Mouse (Mus musculus) thymus, adult 18-20 months (tissue): ENCODE results near the gene Dpysl5.

Source experiments
- DNase-seq, 2 experiments: peaks; one replicate each; pipeline ENCODE4 v3.0.0; 2022; ENCODE audit warnings: mixed read lengths in 2 of 2

The Dpysl5 gene

DNA sequence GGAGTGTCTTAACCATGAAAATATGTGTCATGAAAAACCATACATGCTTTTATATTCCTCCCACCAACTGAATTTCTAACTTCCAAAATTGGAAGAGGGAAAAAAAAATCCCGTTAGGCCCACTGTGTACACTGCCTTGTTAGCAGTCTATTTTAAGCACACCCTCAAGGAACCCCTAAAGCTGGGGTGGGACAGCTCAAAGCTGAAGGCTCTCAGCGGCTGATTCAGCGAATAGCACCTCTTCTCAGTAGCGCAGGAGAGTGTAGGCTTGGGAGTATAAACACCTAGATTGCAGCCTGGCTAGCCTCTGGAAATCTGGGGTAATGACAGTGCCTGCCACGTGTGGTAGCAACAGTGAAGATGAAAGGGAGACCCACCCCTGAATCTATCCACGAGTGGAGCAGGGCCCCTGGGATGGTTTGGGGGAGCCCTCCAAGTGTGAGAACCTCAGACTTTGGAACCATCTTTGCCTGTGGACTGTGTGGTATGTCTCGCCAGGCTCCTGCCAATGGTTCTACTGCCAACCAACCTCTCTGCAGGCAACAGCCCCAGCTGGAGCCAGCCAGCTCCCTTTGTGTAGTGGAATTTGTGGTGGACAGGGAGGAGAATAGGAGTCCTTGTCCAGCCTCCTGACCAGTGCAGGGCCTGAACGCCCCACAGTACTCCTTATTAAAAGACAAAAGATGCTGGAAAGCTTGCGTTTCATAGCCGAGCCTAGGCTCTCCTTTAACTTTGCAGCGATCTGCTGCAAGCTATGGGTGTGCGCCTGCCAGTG is 54.4 kb downstream of the Dpysl5 start:
- no peak for DNase-seq

DNA sequence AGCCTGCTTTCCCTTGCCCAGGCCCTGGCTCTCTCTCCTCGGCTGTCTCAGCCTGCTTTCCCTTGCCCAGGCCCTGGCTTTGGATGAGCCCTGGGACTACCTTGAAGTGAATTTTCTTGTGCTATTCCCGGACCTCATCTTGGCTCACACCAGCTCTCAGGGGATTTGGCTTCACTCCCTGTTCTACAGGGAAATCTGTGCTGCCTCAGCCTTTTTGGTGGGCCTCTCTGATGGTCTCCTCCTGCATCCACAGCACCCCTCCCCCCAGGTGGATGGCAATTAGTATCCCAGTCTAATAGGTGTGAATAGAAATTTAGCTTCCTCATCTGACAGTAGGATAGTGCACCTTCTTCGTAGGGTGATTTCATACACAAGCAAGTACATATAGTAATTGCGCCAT is 56.7 kb downstream of the Dpysl5 start:
- DNase-seq = no peak

DNA sequence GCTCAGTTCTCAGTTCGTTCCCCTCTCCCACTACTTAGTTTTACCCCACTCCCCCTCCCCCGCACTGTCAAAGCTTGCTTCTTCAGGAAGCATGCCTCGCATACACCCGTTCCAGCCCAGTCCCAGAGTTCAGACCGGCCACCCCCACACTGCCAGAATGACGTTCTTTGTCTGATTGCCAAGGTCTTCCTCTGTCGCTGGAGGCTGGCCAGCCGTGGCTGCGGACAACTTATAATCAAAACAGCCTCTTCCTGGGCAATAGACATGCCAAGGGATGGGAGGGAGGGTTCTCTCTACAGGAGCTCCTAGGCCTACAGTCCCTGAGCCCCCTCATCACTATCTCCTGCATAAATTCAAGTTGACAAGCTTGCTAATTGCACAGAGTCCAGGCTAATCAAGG is 57.2 kb downstream of the Dpysl5 start:
- no peak for DNase-seq

DNA sequence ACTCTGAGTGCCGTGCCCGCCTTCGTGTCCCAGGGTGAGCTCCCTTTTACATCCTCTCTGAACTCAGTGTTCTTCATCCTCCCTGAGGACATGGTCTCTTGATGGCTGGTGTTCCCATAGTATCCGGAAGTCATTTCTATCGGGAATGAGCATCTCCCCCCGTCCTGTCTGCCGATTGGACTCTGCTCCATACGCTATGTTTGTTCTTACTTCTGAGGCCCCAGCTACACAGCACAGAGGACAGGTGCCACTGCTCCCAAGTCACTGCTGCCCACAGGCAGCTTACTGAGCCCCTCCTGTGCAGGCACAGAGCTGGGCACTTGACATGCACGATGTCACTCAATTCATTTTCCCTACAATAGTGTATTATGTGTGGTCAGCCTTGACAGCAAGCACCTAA is 57.7 kb downstream of the Dpysl5 start:
- DNase-seq = no peak

DNA sequence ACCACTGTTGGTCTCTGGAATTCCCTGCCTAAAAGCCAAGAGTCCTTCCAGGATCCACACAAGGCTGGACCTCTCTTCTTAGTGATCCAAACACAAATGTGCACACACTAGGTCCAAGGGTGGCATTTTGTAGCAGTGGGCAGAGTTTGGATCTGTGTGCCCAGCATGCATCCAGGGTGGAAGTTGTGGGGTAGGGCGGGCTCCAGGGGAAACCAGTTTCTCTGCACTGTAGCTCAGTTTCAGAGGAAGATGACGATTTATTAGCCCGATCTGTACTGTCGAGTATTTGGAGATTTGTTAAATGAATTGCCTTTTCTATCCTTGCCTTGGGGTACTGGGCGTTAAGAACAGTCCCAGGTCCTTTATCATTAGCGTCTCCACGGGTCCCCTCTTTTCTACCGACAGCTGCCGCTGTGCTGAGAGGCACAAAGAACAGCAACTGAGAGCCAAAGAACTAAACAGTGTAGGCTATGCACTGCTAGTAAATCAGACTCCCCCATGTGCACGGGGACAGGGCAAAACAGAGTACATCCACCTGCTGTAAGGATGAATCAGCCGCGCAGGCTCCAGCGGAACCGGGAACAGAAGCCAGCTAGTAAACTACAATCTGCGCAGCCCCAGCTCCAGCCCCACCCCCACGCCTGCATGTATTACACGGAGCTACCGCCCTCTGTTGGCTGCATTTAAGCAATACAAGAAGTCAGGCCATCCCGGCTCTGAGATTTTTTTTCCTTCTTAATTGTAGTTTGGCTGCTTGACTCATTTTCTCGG is 63.4 kb downstream of the Dpysl5 start:
- DNase-seq = peak; percentile 45 to 46

DNA sequence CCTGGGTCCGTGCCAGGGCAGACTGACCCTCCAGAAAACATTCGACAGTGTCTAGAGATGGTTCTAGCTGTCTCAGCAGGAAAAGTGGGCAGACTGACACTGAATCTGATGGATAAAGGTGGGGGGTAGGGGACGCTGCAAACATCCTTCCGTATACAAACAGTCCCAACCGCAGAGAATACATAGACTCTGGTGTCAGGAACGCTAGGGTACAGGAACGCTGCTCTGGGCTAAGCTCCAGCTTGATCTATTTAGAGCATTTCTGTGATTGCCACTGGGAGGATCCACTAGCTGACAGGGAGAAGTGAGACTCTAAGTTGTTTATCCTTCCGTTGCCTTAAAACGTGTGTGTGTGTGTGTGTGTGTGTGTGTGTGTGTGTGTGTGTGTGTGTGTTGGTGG is 69.3 kb downstream of the Dpysl5 start:
- no peak for DNase-seq

DNA sequence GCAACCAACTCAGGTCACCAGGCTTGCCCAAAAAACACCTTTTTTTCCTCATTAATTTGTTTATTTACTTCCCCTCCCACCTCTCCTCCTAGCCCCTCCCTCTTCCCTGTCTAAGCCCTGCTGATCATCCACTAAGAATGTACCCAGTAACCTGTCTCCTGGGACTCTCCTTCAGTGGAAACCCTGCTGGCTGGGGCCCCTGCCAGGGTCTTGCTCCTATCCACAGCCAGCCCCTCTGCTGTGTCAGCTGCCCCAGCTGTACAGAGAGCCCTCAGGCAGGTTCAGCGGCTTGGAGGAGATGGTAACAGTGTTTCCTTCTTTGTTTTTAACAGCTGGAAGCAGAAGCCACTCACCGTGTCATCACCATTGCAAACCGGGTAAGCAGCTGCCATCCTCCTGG is 69.8 kb downstream of the Dpysl5 start:
- DNase-seq = no peak

DNA sequence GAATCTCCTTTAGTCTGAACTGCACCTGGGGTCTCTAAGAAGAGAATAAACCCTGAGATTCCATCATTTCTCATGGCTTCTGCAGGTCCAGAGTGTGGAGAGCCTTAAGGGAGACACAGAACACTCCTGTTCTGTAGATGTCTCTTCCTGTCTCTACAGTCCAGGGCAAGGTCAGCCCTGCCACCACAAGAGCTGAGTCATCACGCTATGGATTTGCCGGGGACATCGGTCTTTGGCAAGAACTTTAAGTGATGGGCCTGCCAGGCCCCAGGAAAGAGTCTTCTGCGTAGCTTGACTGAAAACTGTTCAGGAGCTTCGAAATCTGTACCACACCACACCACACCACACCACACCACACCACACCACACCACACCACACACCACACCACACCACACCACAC is 76.0 kb downstream of the Dpysl5 start:
- no peak for DNase-seq

DNA sequence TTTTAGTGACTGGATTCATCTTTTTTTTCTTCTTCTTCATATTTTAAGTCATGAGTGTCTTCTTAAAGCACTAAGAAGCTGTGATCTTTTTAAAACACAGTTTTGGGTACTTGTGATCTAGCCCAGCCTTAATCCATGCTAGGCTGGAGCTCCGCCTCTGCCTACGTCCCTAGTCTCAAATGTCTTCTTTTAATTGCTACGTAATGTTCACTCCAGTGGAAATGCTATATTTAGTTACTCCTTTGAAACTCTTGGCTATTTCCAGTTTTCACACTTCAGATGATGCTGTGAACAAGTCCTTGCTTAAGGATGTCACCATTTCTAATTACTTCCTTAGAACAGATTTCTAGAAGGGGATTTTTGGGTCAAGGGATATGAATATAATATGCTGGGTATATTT is 78.7 kb downstream of the Dpysl5 start:
- DNase-seq = no peak

DNA sequence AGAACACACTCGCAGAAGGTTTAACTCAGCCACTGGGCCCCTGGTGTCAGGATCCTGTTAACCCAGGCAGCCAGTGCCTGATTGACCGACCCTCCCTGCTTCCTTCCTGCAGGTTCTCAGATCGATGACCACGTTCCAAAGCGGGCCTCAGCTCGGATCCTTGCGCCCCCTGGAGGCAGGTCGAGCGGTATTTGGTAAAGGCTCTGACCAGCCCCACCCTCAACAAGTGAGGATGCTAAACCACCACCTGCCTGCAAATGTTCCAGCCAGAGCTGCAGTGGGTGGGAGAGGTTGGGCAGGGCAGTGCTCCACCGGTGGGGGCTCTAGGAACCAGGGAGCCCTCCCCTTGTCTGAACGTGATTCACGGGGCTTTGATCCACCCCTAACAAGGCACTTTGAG is 84.8 kb downstream of the Dpysl5 start:
- peak in 1 of 2 experiments; percentile 34 for DNase-seq

DNA sequence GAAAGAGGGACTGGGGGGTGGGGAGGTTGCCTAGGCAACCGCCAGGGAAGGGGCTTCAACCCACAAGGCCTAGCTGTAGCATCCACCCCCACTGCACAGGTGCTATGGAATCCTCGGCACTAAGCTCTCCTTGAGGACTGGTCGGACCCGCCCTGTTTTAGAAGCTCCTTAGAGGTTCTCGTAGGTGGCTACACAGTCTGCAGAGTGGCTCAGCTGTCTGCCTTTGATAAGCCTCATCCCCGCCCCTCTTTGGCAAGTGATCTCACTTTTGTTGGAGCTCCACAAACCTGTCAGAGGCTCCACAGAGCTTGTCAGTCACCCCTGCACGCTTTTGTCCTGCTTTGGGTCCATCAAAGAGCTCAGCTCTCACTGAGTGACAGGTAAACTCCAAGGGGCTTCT is 86.1 kb downstream of the Dpysl5 start:
- DNase-seq = no peak

DNA sequence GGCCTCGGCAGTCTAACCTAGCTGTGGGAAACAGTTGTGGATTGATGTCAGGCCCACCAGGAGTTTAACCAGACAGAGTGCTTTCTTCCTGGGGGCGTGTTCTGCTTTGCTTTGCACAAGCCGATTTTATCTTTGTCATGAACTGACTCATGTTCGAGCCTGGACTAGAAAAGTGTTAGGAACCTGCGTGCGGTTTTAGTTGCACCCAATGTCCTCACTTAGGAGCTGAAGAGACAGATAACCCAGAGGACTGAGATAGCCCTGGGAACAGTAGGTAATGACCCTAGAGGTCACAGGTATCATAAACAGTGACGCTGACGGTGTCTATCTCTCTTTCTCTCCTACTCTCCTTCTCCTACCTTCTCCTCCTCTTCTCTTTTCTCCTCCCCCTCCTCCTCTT is 86.6 kb downstream of the Dpysl5 start:
- no peak for DNase-seq

DNA sequence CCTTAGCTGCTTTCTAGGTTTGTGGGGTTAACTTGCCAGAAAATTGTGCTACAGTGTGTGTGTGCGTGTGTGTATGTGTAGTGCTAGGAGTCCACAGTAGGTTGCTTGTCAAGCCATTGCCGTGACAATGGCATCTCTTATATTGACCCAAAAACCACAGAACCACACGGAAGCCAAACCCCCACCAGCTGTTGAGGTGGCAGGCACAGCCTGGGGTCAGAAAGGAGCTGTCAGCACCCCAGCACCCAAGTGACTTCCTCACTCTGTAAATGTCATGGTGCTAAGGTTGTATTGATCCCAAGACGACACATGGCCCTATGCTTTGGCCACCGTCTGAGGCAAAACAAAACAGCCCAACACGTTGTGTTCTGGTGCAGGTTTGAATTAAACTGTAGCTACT is 87.6 kb downstream of the Dpysl5 start:
- DNase-seq = no peak

DNA sequence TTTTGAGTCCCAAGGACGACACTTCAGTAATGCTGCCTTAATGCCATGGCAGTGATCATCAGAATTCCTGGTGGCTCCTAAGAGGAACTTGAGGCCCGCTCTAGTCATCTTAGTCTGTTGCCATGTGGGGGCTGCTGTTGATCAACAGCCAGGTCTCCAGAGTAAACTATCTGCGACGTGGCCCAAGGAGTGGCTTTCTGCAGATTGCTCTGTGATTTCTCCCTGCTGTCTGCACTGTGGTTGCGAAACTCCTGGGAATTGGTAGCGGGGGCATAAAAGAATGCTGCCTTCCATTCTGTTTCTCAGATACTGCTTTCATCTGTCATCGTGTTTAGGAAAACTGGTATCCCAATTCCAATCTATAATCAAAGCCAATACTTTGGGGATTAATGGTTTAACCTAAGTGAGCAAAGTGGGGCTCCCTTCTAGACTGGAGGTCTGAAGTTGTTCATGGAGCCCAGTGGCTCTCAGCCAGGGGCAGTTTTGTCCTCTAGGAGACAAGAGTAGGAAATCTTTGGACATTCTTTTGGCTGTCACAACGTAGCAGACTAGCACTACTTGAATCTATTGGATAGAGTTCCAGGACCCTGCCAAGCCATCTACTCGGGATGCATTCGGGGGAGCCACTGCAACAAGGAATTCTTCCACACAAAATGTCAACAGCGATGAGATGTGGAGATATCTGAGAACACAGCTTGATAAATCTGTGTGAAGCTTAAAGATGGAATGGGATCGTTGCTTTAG is 91.5 kb downstream of the Dpysl5 start:
- DNase-seq = no peak

DNA sequence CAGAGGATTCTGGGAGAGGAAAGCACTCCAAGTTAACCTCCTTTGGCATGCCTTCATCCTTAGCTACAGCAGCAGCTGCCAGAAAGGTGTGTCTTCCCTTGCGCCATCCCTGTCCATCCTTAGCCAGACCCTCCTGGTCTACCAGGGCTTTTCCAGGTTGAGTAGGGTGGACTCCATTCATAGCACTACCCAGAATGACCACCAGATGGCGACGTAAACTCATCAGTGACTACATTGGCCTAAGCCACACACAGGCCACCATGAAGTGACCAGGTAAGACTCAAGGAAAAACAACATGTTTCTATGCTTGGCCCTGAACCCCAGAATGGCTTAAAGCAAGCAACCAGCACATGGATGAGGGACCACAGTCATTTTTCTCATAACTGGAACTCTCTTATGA is 94.7 kb downstream of the Dpysl5 start:
- peak; percentile 34 to 54 for DNase-seq

DNA sequence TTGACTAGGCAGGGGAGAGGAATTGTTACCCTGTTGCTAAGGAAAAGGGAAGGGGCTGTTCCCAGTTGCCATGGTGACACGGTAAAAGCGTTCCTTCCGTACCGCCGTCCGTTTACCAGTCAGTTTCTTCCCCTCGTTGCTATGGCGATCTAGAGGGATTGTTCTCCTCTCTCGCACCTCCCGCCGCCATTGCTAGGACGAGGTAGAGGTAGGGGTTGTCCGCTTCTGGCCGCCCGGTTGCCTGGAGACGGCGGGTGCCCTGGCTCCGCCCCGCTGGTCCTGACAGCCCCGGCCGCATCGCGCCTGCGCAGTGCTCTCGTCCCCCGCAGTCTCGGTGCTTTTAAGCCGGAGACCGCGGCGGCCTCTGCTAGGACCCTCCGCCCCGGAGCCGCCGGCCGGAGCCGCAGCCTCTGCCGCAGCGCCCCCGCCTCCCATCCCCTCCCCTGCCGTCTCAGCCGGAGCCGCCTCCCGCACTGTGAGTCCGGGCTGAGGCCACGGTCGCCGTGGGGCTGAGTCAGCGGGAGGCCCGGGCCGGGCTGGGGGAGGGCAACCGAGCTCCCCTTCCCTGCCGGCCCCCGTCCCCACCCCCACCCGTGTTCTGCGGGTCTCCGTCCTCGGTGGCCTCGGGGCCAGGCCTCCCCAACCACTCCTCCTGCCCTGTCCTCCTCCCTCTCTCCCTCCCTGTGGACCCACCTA is 103.2 kb downstream of the Dpysl5 start, which contains the start of gene Mapre3:
Gene Mapre3 (plus strand): TSS at position 218 of the 696 bp plus-strand sequence.
- peak; percentile 72 to 79 for DNase-seq

DNA sequence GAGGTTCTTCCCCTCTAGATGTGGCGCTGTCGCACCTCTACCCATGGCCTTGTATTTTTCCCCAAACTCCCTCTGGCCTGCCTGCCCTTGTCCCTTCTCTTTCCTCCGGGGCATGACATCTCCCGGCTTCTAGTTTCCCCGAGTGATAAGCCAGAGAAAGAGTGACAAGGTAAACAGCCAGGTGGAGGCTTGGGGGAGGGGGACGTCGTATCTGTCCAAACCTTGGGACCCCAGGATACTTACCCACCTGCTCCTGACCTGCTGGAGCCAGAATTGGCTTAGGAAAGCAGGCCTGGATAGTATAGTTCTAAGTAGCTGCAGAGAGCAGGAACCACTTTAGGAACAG is 103.7 kb downstream of the Dpysl5 start:
- no peak for DNase-seq

DNA sequence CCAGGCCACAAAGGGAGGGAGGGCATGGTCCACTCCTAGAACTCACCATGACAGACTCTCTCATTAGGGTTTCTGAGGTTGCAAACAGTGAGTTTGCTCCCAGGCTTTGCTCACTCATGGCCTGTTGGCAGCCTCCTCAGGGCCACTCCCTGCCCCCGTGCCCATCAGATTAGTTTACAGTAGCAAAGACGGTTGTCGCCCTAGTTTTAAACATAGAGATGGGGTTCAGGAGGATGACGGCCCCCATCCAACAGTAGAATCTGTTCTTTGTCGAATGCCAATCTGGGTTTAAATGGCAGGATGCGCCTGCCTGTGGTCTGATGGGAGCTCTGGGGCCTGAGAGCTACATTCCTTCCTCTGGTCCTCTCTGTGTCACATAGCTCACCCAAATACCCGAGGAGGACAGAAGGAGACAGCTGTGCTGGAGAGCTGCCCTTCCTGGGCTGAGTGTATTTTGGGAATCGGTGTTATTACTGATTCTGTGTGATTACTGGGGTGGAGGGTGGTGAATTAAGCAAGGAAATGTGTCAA is 105.0 kb downstream of the Dpysl5 start:
- DNase-seq = no peak

DNA sequence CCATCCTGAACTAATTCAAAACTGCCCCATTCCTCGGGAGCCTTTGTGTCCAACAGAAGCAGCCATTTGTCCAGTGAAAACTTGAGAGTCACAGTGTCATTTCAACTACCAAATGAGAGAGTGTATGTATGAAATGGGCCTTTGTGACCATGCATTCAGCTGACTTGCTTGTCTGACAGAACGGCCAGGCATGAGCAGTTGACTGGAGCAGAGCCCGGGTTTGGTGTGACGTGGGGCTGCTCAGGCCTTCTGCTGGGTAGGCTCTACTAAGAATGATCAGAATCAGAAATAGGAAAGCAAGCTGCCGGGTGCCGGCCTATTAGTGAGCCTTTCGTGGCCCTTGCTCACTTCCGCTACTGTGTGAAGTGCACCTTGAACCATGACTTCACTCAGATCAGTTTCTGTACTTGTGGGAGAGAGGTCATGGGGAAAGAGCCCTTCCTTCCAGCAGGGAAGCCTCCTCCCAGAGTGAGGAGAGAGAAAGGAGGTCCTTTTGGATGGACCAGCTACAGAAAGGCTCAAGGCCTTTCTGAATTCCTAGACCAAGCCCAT is 107.5 kb downstream of the Dpysl5 start:
- no peak for DNase-seq

DNA sequence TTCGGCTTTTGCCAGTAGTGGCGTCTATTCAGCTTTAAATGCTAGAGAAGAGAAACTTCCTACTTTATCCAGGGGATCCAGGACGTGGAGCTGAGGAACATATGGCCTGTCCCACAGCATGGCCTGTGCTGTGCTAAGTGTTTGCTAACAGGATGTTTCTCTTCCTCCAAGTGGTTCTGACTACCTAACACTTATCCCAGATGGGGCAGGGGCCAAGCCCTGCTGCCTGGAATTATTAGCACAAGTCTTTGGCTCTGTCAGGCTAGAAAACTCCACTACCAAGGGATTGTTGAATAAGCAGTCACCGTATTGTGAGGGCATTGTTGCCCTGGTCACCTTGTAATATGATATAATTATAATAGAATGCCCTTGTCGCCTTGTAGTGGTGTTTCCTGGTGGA is 111.3 kb downstream of the Dpysl5 start:
- no peak for DNase-seq

DNA sequence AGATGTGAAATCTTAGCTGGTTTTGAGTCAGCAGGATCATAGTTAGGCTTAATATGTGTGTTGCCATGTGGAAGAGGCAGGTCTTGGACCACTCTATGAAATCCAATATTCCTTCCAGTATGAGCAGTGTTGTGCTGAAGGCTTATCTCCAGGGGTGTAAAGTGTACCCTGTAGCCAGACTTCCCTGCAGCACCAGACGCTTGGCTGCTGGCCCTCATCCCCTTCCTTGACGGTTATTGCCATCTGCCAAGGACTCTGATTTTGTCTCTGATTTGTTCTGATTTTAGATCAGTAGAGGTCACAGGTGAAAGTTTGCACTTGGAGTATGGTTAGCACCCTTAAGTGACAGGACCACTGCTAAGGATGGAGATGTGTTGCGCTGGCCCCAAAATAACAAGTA is 111.7 kb downstream of the Dpysl5 start:
- no peak for DNase-seq
